Mouse (Mus musculus) limb, embryonic 11.5 days (tissue): ENCODE measurements at regions not wholly inside any gene's neighbourhood (a gene's known extent, or its start where the extent isn't known, plus 50 kb on each side); places are given as distances from the start of the nearest gene placed in this dataset.

Experiments
- ATAC-seq: fragments of 200-750 bp; cut with Nextera tagmentation; 2 replicates; pipeline ENCODE4 v1.8.0; 2017; ENCODE audit warnings: low read depth; ENCODE audit not compliant: insufficient number of reproducible peaks, low FRiP score, low TSS enrichment
- DNase-seq: peaks from one replicate; pipeline ENCODE4 v3.0.0-alpha.2; 2015; ENCODE audit warnings: low spot score
- H3K27ac ChIP-seq: fragments of 300-500 bp; sonication (generic); replicated peaks from 2 replicates; pipeline ENCODE4 v1.5.1; 2014; ENCODE audit warnings: low read depth, mild to moderate bottlenecking, low read length
- H3K27me3 ChIP-seq: fragments of 300-500 bp; sonication (generic); 2 replicates; pipeline ENCODE4 v1.6.1; 2014; ENCODE audit warnings: mild to moderate bottlenecking, low read length, mixed read lengths; ENCODE audit not compliant: control insufficient read depth, insufficient read depth
- H3K36me3 ChIP-seq: fragments of 300-500 bp; sonication (generic); 2 replicates; pipeline ENCODE4 v1.6.1; 2014; ENCODE audit warnings: mild to moderate bottlenecking, low read length, moderate library complexity, mixed read lengths; ENCODE audit not compliant: control insufficient read depth, insufficient read depth
- H3K4me1 ChIP-seq: fragments of 300-500 bp; sonication (generic); 2 replicates; pipeline ENCODE4 v1.6.1; 2014; ENCODE audit warnings: low read length, mixed read lengths; ENCODE audit not compliant: control insufficient read depth, insufficient read depth
- H3K4me2 ChIP-seq: fragments of 300-500 bp; sonication (generic); 2 replicates; pipeline ENCODE4 v1.6.1; 2014; ENCODE audit warnings: low read depth, mild to moderate bottlenecking, moderate library complexity; ENCODE audit not compliant: severe bottlenecking
- H3K4me3 ChIP-seq: fragments of 300-500 bp; sonication (generic); 2 replicates; pipeline ENCODE4 v1.5.1; 2014; ENCODE audit warnings: low read depth, low read length
- H3K9ac ChIP-seq: fragments of 300-500 bp; sonication (generic); 2 replicates; pipeline ENCODE4 v1.6.1; 2014; ENCODE audit warnings: mild to moderate bottlenecking, low read length
- H3K9me3 ChIP-seq: fragments of 300-500 bp; sonication (generic); 2 replicates; pipeline ENCODE4 v1.6.1; 2016; ENCODE audit warnings: low read length; ENCODE audit not compliant: control insufficient read depth
- WGBS: fragments of 180-500 bp; shearing (Covaris S2); extraction: QIAGEN DNeasy Blood & Tissue Kit; methylation state at CpG from one replicate; pipeline ENCODE4 v1.1.7; 2014; 5-methylcytosine and 5-hydroxymethylcytosine counted together

GRCm38 (mm10) chr6:11727806-11728205 lies 179.5 kb downstream of the Ndufa4 start:
- H3K27ac ChIP-seq = no peak overlapping the region
- H3K9ac ChIP-seq = no peak overlapping the region
- H3K4me2 ChIP-seq = no peak overlapping the region
- WGBS = 85% methylated on average over 1 of the region's 1 CpGs
- H3K36me3 ChIP-seq = no peaks in the 10 kb centered on the region
- no peak overlapping the region for H3K4me3 ChIP-seq
- ATAC-seq (no peak), DNase-seq (no peak)
- no peaks in the 10 kb centered on the region for H3K9me3 ChIP-seq
- H3K4me1 ChIP-seq = no peaks in the 10 kb centered on the region
- no peaks in the 10 kb centered on the region for H3K27me3 ChIP-seq

DNA sequence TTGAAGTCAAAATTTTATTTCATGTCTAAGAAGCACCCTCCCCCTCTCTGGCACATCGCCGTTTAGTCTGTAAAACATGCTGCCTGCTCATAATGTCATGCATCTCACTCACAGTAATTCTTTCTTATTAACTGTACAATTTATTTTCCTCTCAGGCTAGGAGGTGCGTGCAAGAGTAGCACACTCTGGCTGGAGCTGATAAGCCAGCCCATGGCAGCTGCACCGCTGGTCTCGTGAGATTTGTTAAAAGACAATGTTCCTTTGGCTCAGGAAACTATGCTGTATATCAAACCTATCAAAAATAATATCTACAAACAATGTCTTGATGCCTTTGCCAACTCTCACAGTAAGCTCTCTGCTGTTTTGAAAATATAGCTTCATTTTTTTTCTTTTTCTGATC lies 179.9 kb downstream of the Ndufa4 start:
- no peak overlapping the region for H3K4me2 ChIP-seq
- H3K4me3 ChIP-seq = no peak overlapping the region
- 73% methylated on average over 5 of the region's 5 CpGs for WGBS
- H3K27ac ChIP-seq = no peak overlapping the region
- ATAC-seq (no peak), DNase-seq (no peak)
- H3K27me3 ChIP-seq = no peaks in the 10 kb centered on the region
- H3K36me3 ChIP-seq = no peaks in the 10 kb centered on the region
- no peaks in the 10 kb centered on the region for H3K9me3 ChIP-seq
- H3K9ac ChIP-seq = no peak overlapping the region
- no peaks in the 10 kb centered on the region for H3K4me1 ChIP-seq

DNA sequence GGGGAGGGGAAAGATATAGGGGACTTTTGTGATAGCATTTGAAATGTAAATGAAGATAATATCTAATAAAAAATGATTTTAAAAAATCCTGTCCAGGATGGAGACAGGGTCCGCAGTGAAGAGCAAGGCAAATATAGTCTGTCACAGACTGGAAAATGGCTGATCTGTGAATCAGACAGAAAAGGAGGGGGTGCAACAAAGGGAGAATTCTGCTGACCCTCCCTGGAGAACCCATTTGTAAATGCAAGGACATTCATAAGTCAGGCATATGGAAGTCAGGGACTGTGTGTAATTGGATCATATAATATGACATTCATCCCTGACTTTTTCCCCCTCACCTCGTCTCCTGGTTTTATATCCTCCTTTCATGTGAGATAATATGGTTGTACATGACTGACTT lies 183.8 kb downstream of the Ndufa4 start:
- Histone ChIP-seq H3K4me2 (no peak overlapping the region), H3K9me3 (no peaks in the 10 kb centered on the region), H3K9ac (no peak overlapping the region), H3K4me1 (no peaks in the 10 kb centered on the region), H3K36me3 (no peaks in the 10 kb centered on the region), H3K4me3 (no peak overlapping the region), H3K27ac (no peak overlapping the region), H3K27me3 (no peaks in the 10 kb centered on the region)
- no peak for ATAC-seq
- no peak for DNase-seq
- WGBS = 76% methylated on average over 2 of the region's 2 CpGs

DNA sequence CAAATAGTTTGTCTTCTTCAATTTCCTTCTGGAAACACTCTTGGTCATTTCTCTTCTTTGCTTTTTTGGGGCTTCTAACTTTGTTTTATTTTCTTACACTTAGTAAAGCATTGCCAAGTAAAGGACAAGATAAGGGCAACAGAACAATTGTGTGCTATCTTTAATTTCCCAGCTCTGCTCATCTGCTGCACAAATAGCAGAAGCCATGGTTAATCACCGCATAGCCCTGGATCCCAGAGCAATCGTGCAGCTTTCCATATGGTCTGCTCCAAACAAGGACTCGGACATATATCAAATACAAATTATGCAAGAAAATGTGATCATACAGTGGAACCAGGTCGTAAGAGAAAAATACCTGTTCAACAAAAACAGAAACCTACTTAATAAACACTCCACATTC lies 187.0 kb downstream of the Ndufa4 start:
- Histone ChIP-seq H3K4me2 (no peak overlapping the region), H3K9ac (no peak overlapping the region), H3K4me3 (no peak overlapping the region), H3K4me1 (no peaks in the 10 kb centered on the region), H3K9me3 (no peaks in the 10 kb centered on the region), H3K36me3 (no peaks in the 10 kb centered on the region), H3K27ac (no peak overlapping the region), H3K27me3 (no peaks in the 10 kb centered on the region)
- WGBS = 91% methylated on average over 4 of the region's 4 CpGs
- no peak for DNase-seq
- ATAC-seq = no peak

- no peaks in the 10 kb centered on the region for H3K27me3 ChIP-seq
- ATAC-seq = no peak
- no peak overlapping the region for H3K4me2 ChIP-seq
- no peak overlapping the region for H3K9ac ChIP-seq
- no peak overlapping the region for H3K4me3 ChIP-seq
- 98% methylated on average over 2 of the region's 2 CpGs for WGBS
- no peak for DNase-seq
- no peaks in the 10 kb centered on the region for H3K9me3 ChIP-seq
- no peaks in the 10 kb centered on the region for H3K36me3 ChIP-seq
- no peak overlapping the region for H3K27ac ChIP-seq
- no peaks in the 10 kb centered on the region for H3K4me1 ChIP-seq
These were observed 196.7 kb downstream of the Ndufa4 start for GRCm38 (mm10) chr6:11710581-11710980.

DNA sequence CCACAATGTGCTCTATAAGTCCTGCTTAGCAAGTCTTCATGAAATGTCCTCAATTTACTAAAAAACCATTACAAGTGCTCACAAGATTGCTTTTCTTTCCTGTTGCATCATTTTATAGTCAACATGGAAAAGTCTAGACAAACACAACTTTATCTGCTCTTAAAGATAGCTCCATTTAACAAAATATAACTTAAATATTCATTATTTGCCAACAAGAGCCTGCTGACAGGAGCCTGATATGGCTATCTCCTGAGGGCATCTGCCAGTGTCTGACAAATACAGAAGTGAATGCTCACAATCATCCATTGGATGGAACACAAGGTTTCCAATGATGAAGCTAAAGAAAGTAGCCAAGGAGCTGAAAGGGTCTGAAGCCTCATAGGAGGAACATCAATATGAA lies 197.8 kb downstream of the Ndufa4 start:
- no peaks in the 10 kb centered on the region for H3K9me3 ChIP-seq
- ATAC-seq = no peak
- no peaks in the 10 kb centered on the region for H3K36me3 ChIP-seq

More for the DNA sequence above, 197.8 kb downstream of the Ndufa4 start:
- no peak overlapping the region for H3K27ac ChIP-seq
- H3K27me3 ChIP-seq = no peaks in the 10 kb centered on the region
- no peak for DNase-seq
- no peak overlapping the region for H3K9ac ChIP-seq
- no peak overlapping the region for H3K4me2 ChIP-seq
- no peaks in the 10 kb centered on the region for H3K4me1 ChIP-seq
- H3K4me3 ChIP-seq = no peak overlapping the region
